Mouse (Mus musculus): ENCODE measurements around the gene Lrrc3b. TPM values are rescaled to one million over a fixed set of nuclear protein-coding genes. Genes with fewer than 3 reads are reported as not detected.

Lrrc3b gene
- polyA plus RNA-seq, 1 experiment from 2014 or later: 30.9 TPM

GRCm38 (mm10) chr14:15359893-15360292, 78.9 kb downstream of the Lrrc3b start:
- no peak; the same call in 1 of the 2 replicates for ATAC-seq (ENCODE audit: low read depth)
- WGBS: 87% methylated on average over 1 of the region's 1 CpGs
- no peaks in the 10 kb centered on the region for H3K36me3 ChIP-seq (ENCODE audit: control insufficient read depth, insufficient read depth, low read length)

GRCm38 (mm10) chr14:15359134-15359533, 79.7 kb downstream of the Lrrc3b start:
- Histone ChIP-seq H3K9ac (replicated peaks; ENCODE audit: low read depth, low read length) (no peak overlapping the region), H3K9me3 (ENCODE audit: control insufficient read depth, low read length) (no peaks in the 10 kb centered on the region), H3K27me3 (ENCODE audit: control insufficient read depth, insufficient read depth, low read length) (no peaks in the 10 kb centered on the region), H3K4me1 (ENCODE audit: control insufficient read depth, insufficient read depth, low read length) (no peaks in the 10 kb centered on the region), H3K4me3 (ENCODE audit: low read depth, low read length) (no peak overlapping the region), H3K4me2 (ENCODE audit: low read depth, low read length) (no peak overlapping the region), H3K27ac (ENCODE audit: low read depth, low read length) (no peak overlapping the region), H3K36me3 (ENCODE audit: control insufficient read depth, insufficient read depth, low read length) (no peaks in the 10 kb centered on the region)
- ATAC-seq (ENCODE audit: low read depth): no peak
- WGBS: 56% methylated on average over 3 of the region's 3 CpGs

More at GRCm38 (mm10) chr14:15359893-15360292, 78.9 kb downstream of the Lrrc3b start:
- Histone ChIP-seq H3K4me3 (ENCODE audit: low read depth, low read length) (no peak overlapping the region), H3K9ac (replicated peaks; ENCODE audit: low read depth, low read length) (no peak overlapping the region), H3K27me3 (ENCODE audit: control insufficient read depth, insufficient read depth, low read length) (no peaks in the 10 kb centered on the region), H3K27ac (ENCODE audit: low read depth, low read length) (no peak overlapping the region), H3K9me3 (ENCODE audit: control insufficient read depth, low read length) (no peaks in the 10 kb centered on the region), H3K4me1 (ENCODE audit: control insufficient read depth, insufficient read depth, low read length) (no peaks in the 10 kb centered on the region), H3K4me2 (ENCODE audit: low read depth, low read length) (no peak overlapping the region)

DNA sequence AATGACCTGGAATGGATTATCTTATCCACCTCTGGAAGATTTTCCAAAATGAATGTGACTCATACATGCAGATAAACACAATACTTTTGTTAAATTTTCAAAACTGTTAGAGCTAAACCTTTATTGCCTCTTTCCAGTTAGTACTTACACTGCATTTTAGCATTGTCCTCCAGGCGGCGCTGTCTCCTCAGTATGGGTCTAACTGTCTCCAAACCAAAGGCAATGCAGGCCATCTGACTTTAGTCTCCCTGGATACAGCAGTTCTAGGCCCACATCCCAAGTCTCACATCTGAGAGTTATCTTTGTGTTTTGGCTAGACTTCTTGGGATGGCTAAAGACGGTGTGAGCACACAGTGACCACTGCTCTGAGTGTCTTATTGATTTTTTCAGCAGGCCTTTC, 83.3 kb downstream of the Lrrc3b start:
- 31% methylated on average over 3 of the region's 3 CpGs for WGBS
- H3K9me3 ChIP-seq (ENCODE audit: control insufficient read depth, low read length): no peaks in the 10 kb centered on the region
- no peak overlapping the region for H3K4me2 ChIP-seq (ENCODE audit: low read depth, low read length)
- no peak for ATAC-seq (ENCODE audit: low read depth)
- no peak overlapping the region for H3K4me3 ChIP-seq (ENCODE audit: low read depth, low read length)
- H3K27me3 ChIP-seq (ENCODE audit: control insufficient read depth, insufficient read depth, low read length): no peaks in the 10 kb centered on the region
- H3K36me3 ChIP-seq (ENCODE audit: control insufficient read depth, insufficient read depth, low read length): no peaks in the 10 kb centered on the region
- H3K4me1 ChIP-seq (ENCODE audit: control insufficient read depth, insufficient read depth, low read length): no peaks in the 10 kb centered on the region
- no peak overlapping the region for H3K9ac ChIP-seq (replicated peaks; ENCODE audit: low read depth, low read length)
- H3K27ac ChIP-seq (ENCODE audit: low read depth, low read length): no peak overlapping the region

- Histone ChIP-seq H3K9ac (replicated peaks; ENCODE audit: low read depth, low read length) (no peak overlapping the region), H3K9me3 (ENCODE audit: control insufficient read depth, low read length) (no peaks in the 10 kb centered on the region), H3K36me3 (ENCODE audit: control insufficient read depth, insufficient read depth, low read length) (no peaks in the 10 kb centered on the region), H3K4me3 (ENCODE audit: low read depth, low read length) (no peak overlapping the region), H3K4me1 (ENCODE audit: control insufficient read depth, insufficient read depth, low read length) (no peaks in the 10 kb centered on the region), H3K4me2 (ENCODE audit: low read depth, low read length) (no peak overlapping the region), H3K27me3 (ENCODE audit: control insufficient read depth, insufficient read depth, low read length) (no peaks in the 10 kb centered on the region), H3K27ac (ENCODE audit: low read depth, low read length) (no peak overlapping the region)
- ATAC-seq (ENCODE audit: low read depth): no peak
- WGBS: 83% methylated on average over 5 of the region's 5 CpGs
These were observed 84.5 kb downstream of the Lrrc3b start for GRCm38 (mm10) chr14:15354299-15354698.

- Histone ChIP-seq H3K4me3 (ENCODE audit: low read depth, low read length) (no peak overlapping the region), H3K36me3 (ENCODE audit: control insufficient read depth, insufficient read depth, low read length) (no peaks in the 10 kb centered on the region), H3K9me3 (ENCODE audit: control insufficient read depth, low read length) (no peaks in the 10 kb centered on the region), H3K27me3 (ENCODE audit: control insufficient read depth, insufficient read depth, low read length) (no peaks in the 10 kb centered on the region), H3K9ac (replicated peaks; ENCODE audit: low read depth, low read length) (no peak overlapping the region), H3K4me2 (ENCODE audit: low read depth, low read length) (no peak overlapping the region), H3K4me1 (ENCODE audit: control insufficient read depth, insufficient read depth, low read length) (no peaks in the 10 kb centered on the region), H3K27ac (ENCODE audit: low read depth, low read length) (no peak overlapping the region)
- no peak for ATAC-seq (ENCODE audit: low read depth)
- WGBS: 83% methylated on average over 2 of the region's 2 CpGs
These were observed 105.7 kb downstream of the Lrrc3b start for GRCm38 (mm10) chr14:15333130-15333529.

GRCm38 (mm10) chr14:15331370-15331769, 107.4 kb downstream of the Lrrc3b start:
- WGBS: 48% methylated on average over 1 of the region's 1 CpGs

DNA sequence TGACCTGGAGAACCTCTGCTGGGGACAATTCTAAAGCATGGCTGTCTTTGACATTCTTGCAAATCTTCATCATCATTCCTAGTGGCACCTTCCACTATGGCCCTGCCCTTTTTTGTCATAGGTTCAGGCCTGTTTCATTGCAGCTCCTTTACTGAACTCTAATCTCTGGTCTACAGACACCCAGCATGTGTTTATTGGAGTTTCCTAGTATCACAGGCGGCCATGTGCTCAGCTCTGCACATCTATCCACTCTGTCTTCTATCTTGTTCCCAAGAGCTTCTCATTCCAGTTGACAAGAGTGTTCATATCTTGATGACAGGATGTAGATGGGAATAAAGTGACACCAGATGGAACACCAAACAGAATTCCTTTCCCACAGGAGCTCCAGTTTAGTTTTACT, 108.6 kb downstream of the Lrrc3b start:
- Histone ChIP-seq H3K27me3 (ENCODE audit: control insufficient read depth, insufficient read depth, low read length) (no peaks in the 10 kb centered on the region), H3K4me1 (ENCODE audit: control insufficient read depth, insufficient read depth, low read length) (no peaks in the 10 kb centered on the region), H3K4me2 (ENCODE audit: low read depth, low read length) (no peak overlapping the region), H3K36me3 (ENCODE audit: control insufficient read depth, insufficient read depth, low read length) (no peaks in the 10 kb centered on the region), H3K9me3 (ENCODE audit: control insufficient read depth, low read length) (no peaks in the 10 kb centered on the region), H3K4me3 (ENCODE audit: low read depth, low read length) (no peak overlapping the region), H3K27ac (ENCODE audit: low read depth, low read length) (no peak overlapping the region), H3K9ac (replicated peaks; ENCODE audit: low read depth, low read length) (no peak overlapping the region)
- WGBS: 77% methylated on average over 1 of the region's 1 CpGs
- no peak for ATAC-seq (ENCODE audit: low read depth)

More at GRCm38 (mm10) chr14:15331370-15331769, 107.4 kb downstream of the Lrrc3b start:
- Histone ChIP-seq H3K36me3 (ENCODE audit: control insufficient read depth, insufficient read depth, low read length) (no peaks in the 10 kb centered on the region), H3K27ac (ENCODE audit: low read depth, low read length) (no peak overlapping the region), H3K27me3 (ENCODE audit: control insufficient read depth, insufficient read depth, low read length) (no peaks in the 10 kb centered on the region), H3K4me1 (ENCODE audit: control insufficient read depth, insufficient read depth, low read length) (no peaks in the 10 kb centered on the region), H3K9me3 (ENCODE audit: control insufficient read depth, low read length) (no peaks in the 10 kb centered on the region), H3K4me2 (ENCODE audit: low read depth, low read length) (no peak overlapping the region), H3K9ac (replicated peaks; ENCODE audit: low read depth, low read length) (no peak overlapping the region), H3K4me3 (ENCODE audit: low read depth, low read length) (no peak overlapping the region)
- no peak for ATAC-seq (ENCODE audit: low read depth)

DNA sequence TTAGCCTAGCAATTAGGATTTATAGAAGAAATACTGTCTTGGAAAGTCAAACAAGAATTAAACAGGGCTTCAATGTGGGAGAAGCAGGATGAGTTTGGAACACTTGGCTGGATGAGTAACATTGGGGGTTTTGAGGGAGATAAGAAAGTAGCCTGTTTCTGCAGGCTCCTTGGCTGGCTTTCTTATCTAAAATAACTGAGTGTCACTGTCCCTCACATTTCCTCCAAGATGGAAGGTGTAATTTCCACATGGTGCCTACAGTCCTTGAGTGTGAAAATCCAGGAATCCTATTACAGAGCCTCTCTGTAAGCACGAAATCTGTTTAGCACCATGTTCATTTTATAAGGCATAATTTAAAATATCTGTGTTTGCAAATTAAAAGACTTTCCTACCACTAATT, 112.9 kb downstream of the Lrrc3b start:
- no peaks in the 10 kb centered on the region for H3K36me3 ChIP-seq (ENCODE audit: control insufficient read depth, insufficient read depth, low read length)
- no peak overlapping the region for H3K9ac ChIP-seq (replicated peaks; ENCODE audit: low read depth, low read length)
- no peaks in the 10 kb centered on the region for H3K9me3 ChIP-seq (ENCODE audit: control insufficient read depth, low read length)
- no peak for ATAC-seq (ENCODE audit: low read depth)
- WGBS: 79% methylated on average over 1 of the region's 1 CpGs
- no peaks in the 10 kb centered on the region for H3K4me1 ChIP-seq (ENCODE audit: control insufficient read depth, insufficient read depth, low read length)
- H3K27me3 ChIP-seq (ENCODE audit: control insufficient read depth, insufficient read depth, low read length): no peaks in the 10 kb centered on the region
- no peak overlapping the region for H3K4me2 ChIP-seq (ENCODE audit: low read depth, low read length)
- H3K4me3 ChIP-seq (ENCODE audit: low read depth, low read length): no peak overlapping the region
- H3K27ac ChIP-seq (ENCODE audit: low read depth, low read length): no peak overlapping the region

- WGBS: 87% methylated on average over 9 of the region's 9 CpGs
- Histone ChIP-seq H3K27me3 (ENCODE audit: control insufficient read depth, insufficient read depth, low read length) (no peaks in the 10 kb centered on the region), H3K27ac (ENCODE audit: low read depth, low read length) (no peak overlapping the region), H3K9ac (replicated peaks; ENCODE audit: low read depth, low read length) (no peak overlapping the region), H3K36me3 (ENCODE audit: control insufficient read depth, insufficient read depth, low read length) (no peaks in the 10 kb centered on the region), H3K9me3 (ENCODE audit: control insufficient read depth, low read length) (no peaks in the 10 kb centered on the region), H3K4me2 (ENCODE audit: low read depth, low read length) (no peak overlapping the region), H3K4me3 (ENCODE audit: low read depth, low read length) (no peak overlapping the region), H3K4me1 (ENCODE audit: control insufficient read depth, insufficient read depth, low read length) (no peaks in the 10 kb centered on the region)
- no peak for ATAC-seq (ENCODE audit: low read depth)
These were observed 116.2 kb downstream of the Lrrc3b start for GRCm38 (mm10) chr14:15322441-15323123.
